Mouse (Mus musculus): ENCODE results near the gene Ogfod1. TPM values are rescaled to one million over a fixed set of nuclear protein-coding genes. Genes with fewer than 3 reads are reported as not detected.

Gene Ogfod1
- total and polyA plus RNA-seq, 3 experiments = 16.6 to 31.9 (median 26.9) TPM

DNA sequence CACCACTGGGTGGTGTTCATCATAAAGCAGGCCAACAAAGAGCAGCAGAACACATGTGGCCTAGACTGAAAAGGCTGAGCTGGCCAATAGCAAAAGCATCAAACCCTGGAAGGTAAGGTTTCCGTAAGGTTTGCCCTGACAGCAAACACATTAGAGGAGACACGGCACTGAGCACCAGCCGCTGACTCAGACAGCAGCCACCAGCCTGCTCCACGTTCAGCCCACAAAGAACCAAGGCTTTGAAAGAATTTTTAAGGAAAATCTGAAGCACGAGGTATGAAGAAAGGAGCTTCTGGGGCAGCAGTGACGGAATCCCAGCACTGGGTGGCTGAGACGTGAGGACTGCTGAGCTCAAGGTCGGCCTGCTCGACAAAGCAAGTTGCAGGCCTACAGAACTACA lies 32.9 kb upstream of the Ogfod1 start:
- Histone ChIP-seq H3K9me3 (replicated peaks; ENCODE audit: low read length) (no peaks in the 10 kb centered on the region), H3K9ac (ENCODE audit: insufficient read depth, low read depth) (no peak overlapping the region), H3K27ac (ENCODE audit: insufficient read depth, low read depth) (no peak overlapping the region), H3K27me3 (replicated peaks) (no peaks in the 10 kb centered on the region), H3K79me2 (replicated peaks; ENCODE audit: control insufficient read depth, extremely low read depth, insufficient read depth, poor library complexity, severe bottlenecking) (peaks cover 36% of the 10 kb centered on the region), H3K4me3 (replicated peaks in 1 of 3; ENCODE audit: low read depth in 2 of 3, low read length in 2 of 3, poor library complexity in 1 of 3) (no peak overlapping the region), H3K4me2 (ENCODE audit: insufficient read depth, low read depth, poor library complexity, severe bottlenecking) (no peak overlapping the region), H3K36me3 (replicated peaks in 1 of 2; ENCODE audit: control insufficient read depth in 1 of 2, insufficient read depth in 1 of 2, low read length in 1 of 2) (peaks cover 33 to 60% of the 10 kb centered on the region in 2 experiments), H3K4me1 (ENCODE audit: control insufficient read depth in 1 of 2, insufficient read depth in 2 of 2) (peaks cover 5 to 29% of the 10 kb centered on the region in 2 experiments; a peak in 3 of 4 replicates)
- TF ChIP-seq GABPA (IDR thresholded peaks at IDR 0.05; ENCODE audit: insufficient replicate concordance, low read depth, low read length) = no peak
- TF ChIP-seq UBTF (IDR thresholded peaks at IDR 0.05; ENCODE audit: low read depth, low read length) = no peak
- no peak for TF ChIP-seq POLR2AphosphoS2 (IDR thresholded peaks at IDR 0.05; ENCODE audit: low read depth, low read length)
- TF ChIP-seq NRF1 (IDR thresholded peaks at IDR 0.05; ENCODE audit: low read depth, low read length) = no peak
- no peak for TF ChIP-seq USF2 (conservative IDR thresholded peaks at IDR 0.05; ENCODE audit: low read depth, low read length)
- TF ChIP-seq POLR2A (IDR thresholded peaks at IDR 0.05; ENCODE audit: low read depth, low read length) = no peak
- TF ChIP-seq RCOR1 (conservative IDR thresholded peaks at IDR 0.05; ENCODE audit: low read depth, low read length) = no peak
- no peak for TF ChIP-seq TCF12 (IDR thresholded peaks at IDR 0.05; ENCODE audit: low read depth, low read length)
- no peak for TF ChIP-seq JUN (IDR thresholded peaks at IDR 0.05; ENCODE audit: insufficient read depth, low read depth, low read length)
- TF ChIP-seq SMC3 (IDR thresholded peaks at IDR 0.05; ENCODE audit: low read depth, low read length) = no peak
- no peak for TF ChIP-seq NELFE (IDR thresholded peaks at IDR 0.05; ENCODE audit: low read depth, low read length)
- TF ChIP-seq HCFC1 (IDR thresholded peaks at IDR 0.05; ENCODE audit: low read depth, low read length) = no peak
- TF ChIP-seq E2F4 (IDR thresholded peaks at IDR 0.05; ENCODE audit: insufficient replicate concordance, low read depth, low read length) = no peak
- no peak for TF ChIP-seq CTCF (conservative IDR thresholded peaks at IDR 0.05 in 1 of 2, IDR thresholded peaks at IDR 0.05 in 1 of 2; ENCODE audit: low read depth in 2 of 2, low read length in 2 of 2)
- no peak for TF ChIP-seq MEF2A (IDR thresholded peaks at IDR 0.05; ENCODE audit: borderline replicate concordance, low read depth, low read length)
- TF ChIP-seq TBP (conservative IDR thresholded peaks at IDR 0.05; ENCODE audit: low read depth, low read length) = no peak
- TF ChIP-seq ZC3H11A (IDR thresholded peaks at IDR 0.05; ENCODE audit: low read depth, low read length) = no peak
- no peak for TF ChIP-seq CHD2 (IDR thresholded peaks at IDR 0.05; ENCODE audit: low read length)
- TF ChIP-seq ZNF384 (IDR thresholded peaks at IDR 0.05; ENCODE audit: low read depth, low read length) = no peak
- TF ChIP-seq RAD21 (IDR thresholded peaks at IDR 0.05; ENCODE audit: low read depth, low read length) = no peak
- no peak for DNase-seq (ENCODE audit: extremely low read depth)
- in situ Hi-C loops (cut with MboI; ENCODE audit: low pct_ligation_motif_present, low pct_unique_long_range_greater_than_20kb, low sequenced_read_pairs) (no loop called here), dilution Hi-C loops (cut with MboI; ENCODE audit: extremely low pct_ligation_motif_present, extremely low pct_unique_long_range_greater_than_20kb, low sequenced_read_pairs) (no loop called here)

- DNase-seq (ENCODE audit: extremely low read depth) = no peak
- H3K27ac ChIP-seq (ENCODE audit: insufficient read depth, low read depth) = peak overlapping the region; percentile 67
- in situ Hi-C loops (cut with MboI; ENCODE audit: low pct_ligation_motif_present, low pct_unique_long_range_greater_than_20kb, low sequenced_read_pairs) = no loop called here
- H3K4me2 ChIP-seq (ENCODE audit: insufficient read depth, low read depth, poor library complexity, severe bottlenecking) = peak overlapping the region; percentile 97; the same call in 1 of the 2 replicates
- no peak for TF ChIP-seq ZNF384 (IDR thresholded peaks at IDR 0.05; ENCODE audit: low read depth, low read length)
- no peak for TF ChIP-seq BHLHE40 (IDR thresholded peaks at IDR 0.05; ENCODE audit: low read depth, low read length)
- no peak for TF ChIP-seq RCOR1 (conservative IDR thresholded peaks at IDR 0.05; ENCODE audit: low read depth, low read length)
- no peak for TF ChIP-seq MAZ (IDR thresholded peaks at IDR 0.05; ENCODE audit: low read depth, low read length)
- TF ChIP-seq MAX (IDR thresholded peaks at IDR 0.05; ENCODE audit: low read length) = no peak
- TF ChIP-seq NRF1 (IDR thresholded peaks at IDR 0.05; ENCODE audit: low read depth, low read length) = no peak
- TF ChIP-seq EP300 (IDR thresholded peaks at IDR 0.05; ENCODE audit: low read length) = no peak
- TF ChIP-seq JUN (IDR thresholded peaks at IDR 0.05; ENCODE audit: insufficient read depth, low read depth, low read length) = no peak
- TF ChIP-seq ELF1 (IDR thresholded peaks at IDR 0.05; ENCODE audit: low read depth, low read length) = no peak
- dilution Hi-C loops (cut with MboI; ENCODE audit: extremely low pct_ligation_motif_present, extremely low pct_unique_long_range_greater_than_20kb, low sequenced_read_pairs) = no loop called here
- no peaks in the 10 kb centered on the region for H3K9me3 ChIP-seq (replicated peaks; ENCODE audit: low read length)
- peaks cover 12 to 47% of the 10 kb centered on the region in 2 experiments for H3K4me1 ChIP-seq (ENCODE audit: control insufficient read depth in 1 of 2, insufficient read depth in 2 of 2)
- peaks cover 58% of the 10 kb centered on the region for H3K79me2 ChIP-seq (replicated peaks; ENCODE audit: control insufficient read depth, extremely low read depth, insufficient read depth, poor library complexity, severe bottlenecking)
- peak overlapping the region in 1 of 3 experiments; percentile 2 for H3K4me3 ChIP-seq (replicated peaks in 1 of 3; ENCODE audit: low read depth in 2 of 3, low read length in 2 of 3, poor library complexity in 1 of 3)
- H3K27me3 ChIP-seq (replicated peaks) = no peaks in the 10 kb centered on the region
- H3K9ac ChIP-seq (ENCODE audit: insufficient read depth, low read depth) = no peak overlapping the region
- H3K36me3 ChIP-seq (replicated peaks in 1 of 2; ENCODE audit: control insufficient read depth in 1 of 2, insufficient read depth in 1 of 2, low read length in 1 of 2) = peaks cover 7 to 23% of the 10 kb centered on the region in 2 experiments
These were observed 27.7 kb upstream of the Ogfod1 start for GRCm38 (mm10) chr8:94009243-94009845.
